Mouse (Mus musculus) heart, postnatal 0 days (tissue): Measurements from ENCODE around the gene Emp1. TPM values are rescaled to one million over a fixed set of nuclear protein-coding genes. Genes with fewer than 3 reads are reported as not detected.

ENCODE experiments used
- ATAC-seq: fragments of 200-750 bp; cut with Nextera tagmentation; 2 replicates; pipeline ENCODE4 v1.8.0; 2017; ENCODE audit warnings: low read depth, moderate number of reproducible peaks, moderate library complexity; ENCODE audit not compliant: insufficient read depth
- DNase-seq: peaks from one replicate; pipeline ENCODE4 v3.0.0-alpha.2; 2016; ENCODE audit warnings: low spot score
- H3K27ac ChIP-seq: fragments of 300-500 bp; sonication (generic); 2 replicates; pipeline ENCODE4 v1.5.1; 2014; ENCODE audit warnings: low read depth, mild to moderate bottlenecking
- H3K27me3 ChIP-seq: fragments of 300-500 bp; sonication (generic); 2 replicates; pipeline ENCODE4 v1.6.1; 2014; ENCODE audit warnings: low read length, mixed read lengths; ENCODE audit not compliant: control insufficient read depth, insufficient read depth
- H3K36me3 ChIP-seq: fragments of 300-500 bp; sonication (generic); replicated peaks from 2 replicates; pipeline ENCODE4 v1.6.1; 2014; ENCODE audit warnings: low read length, mixed read lengths; ENCODE audit not compliant: control insufficient read depth, insufficient read depth
- H3K4me1 ChIP-seq: fragments of 300-500 bp; sonication (generic); 2 replicates; pipeline ENCODE4 v1.6.1; 2014; ENCODE audit warnings: antibody characterized with exemption; ENCODE audit not compliant: control insufficient read depth, insufficient read depth
- H3K4me2 ChIP-seq: fragments of 300-500 bp; sonication (generic); 2 replicates; pipeline ENCODE4 v1.6.1; 2014; ENCODE audit warnings: low read depth, mild to moderate bottlenecking, low read length, moderate library complexity
- H3K4me3 ChIP-seq: fragments of 300-500 bp; sonication (generic); 2 replicates; pipeline ENCODE4 v1.5.1; 2014; ENCODE audit warnings: low read depth, low read length
- H3K9ac ChIP-seq: fragments of 300-500 bp; sonication (generic); replicated peaks from 2 replicates; pipeline ENCODE4 v1.6.1; 2014; ENCODE audit warnings: low read depth, low read length, mixed read lengths
- H3K9me3 ChIP-seq: fragments of 300-500 bp; sonication (generic); replicated peaks from 2 replicates; pipeline ENCODE4 v1.6.1; 2016; ENCODE audit warnings: low read length; ENCODE audit not compliant: control insufficient read depth
- CTCF ChIP-seq: IDR thresholded peaks from 2 replicates; pipeline ENCODE4 v1.5.1; 2016; ENCODE audit warnings: antibody characterized with exemption, control low read depth, low read depth
- EP300 ChIP-seq: IDR thresholded peaks from 2 replicates; pipeline ENCODE4 v1.6.1; 2016; ENCODE audit warnings: antibody characterized with exemption, low read depth
- WGBS: fragments of 180-500 bp; shearing (Covaris S2); extraction: QIAGEN DNeasy Blood & Tissue Kit; methylation state at CpG from one replicate; pipeline ENCODE4 v1.1.7; 2014; 5-methylcytosine and 5-hydroxymethylcytosine counted together
- polyA plus RNA-seq: library from polyadenylated mRNA; unstranded; fragments of >200 nt; fragmentation: Nextera tagmentation; extraction: Ambion mirVana; gene quantifications from 2 replicates; pipeline ENCODE4 v1.2.1, GENCODE M21; 2015
- total RNA-seq: library from RNA; depleted of rRNA; stranded (reverse); fragments of >200 nt; gene quantifications from 2 replicates; pipeline ENCODE4 v1.2.3, GENCODE M21; 2014; ENCODE audit warnings: low replicate concordance; rRNA removed

Gene Emp1
- total and polyA plus RNA-seq, 2 experiments from 2014 or later, result 45.0 to 674 TPM

DNA sequence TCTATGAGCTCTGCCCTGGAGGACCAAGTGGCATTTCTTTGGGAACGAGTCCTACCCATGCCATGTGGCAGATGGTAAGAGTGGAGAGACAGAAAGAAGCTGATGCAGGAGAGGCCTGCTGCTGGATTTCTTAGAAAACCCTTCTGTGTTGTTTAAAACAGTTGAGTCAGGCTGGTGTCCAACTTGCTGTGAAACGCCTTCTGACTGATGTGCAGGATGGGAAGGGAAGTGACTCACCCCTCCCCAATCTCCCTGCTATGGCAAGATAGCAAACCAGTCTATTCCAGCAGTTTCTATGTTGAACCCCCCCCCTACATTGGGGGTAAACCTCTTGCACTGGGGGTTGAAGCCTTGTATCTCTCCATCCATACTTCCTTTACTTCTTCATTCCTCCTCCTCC is 65.9 kb downstream of the Emp1 start:
- ATAC-seq, result no peak
- 58% methylated on average over 2 of the region's 2 CpGs for WGBS
- TF ChIP-seq CTCF (no peak), EP300 (no peak)

GRCm38 (mm10) chr6:135429268-135429909 is 67.0 kb downstream of the Emp1 start:
- TF ChIP-seq CTCF (no peak), EP300 (no peak)
- 56% methylated on average over 8 of the region's 8 CpGs for WGBS
- Histone ChIP-seq H3K36me3 (no peaks in the 10 kb centered on the region), H3K27ac (no peak overlapping the region), H3K27me3 (no peaks in the 10 kb centered on the region), H3K4me3 (no peak overlapping the region), H3K9me3 (no peaks in the 10 kb centered on the region), H3K4me2 (no peak overlapping the region), H3K9ac (no peak overlapping the region), H3K4me1 (no peaks in the 10 kb centered on the region)
- no peak for ATAC-seq
- DNase-seq, result no peak

More for the DNA sequence above, 65.9 kb downstream of the Emp1 start:
- Histone ChIP-seq H3K36me3 (no peaks in the 10 kb centered on the region), H3K27ac (no peak overlapping the region), H3K4me2 (no peak overlapping the region), H3K27me3 (no peaks in the 10 kb centered on the region), H3K4me3 (no peak overlapping the region), H3K4me1 (no peaks in the 10 kb centered on the region), H3K9ac (no peak overlapping the region), H3K9me3 (no peaks in the 10 kb centered on the region)
- DNase-seq, result no peak

DNA sequence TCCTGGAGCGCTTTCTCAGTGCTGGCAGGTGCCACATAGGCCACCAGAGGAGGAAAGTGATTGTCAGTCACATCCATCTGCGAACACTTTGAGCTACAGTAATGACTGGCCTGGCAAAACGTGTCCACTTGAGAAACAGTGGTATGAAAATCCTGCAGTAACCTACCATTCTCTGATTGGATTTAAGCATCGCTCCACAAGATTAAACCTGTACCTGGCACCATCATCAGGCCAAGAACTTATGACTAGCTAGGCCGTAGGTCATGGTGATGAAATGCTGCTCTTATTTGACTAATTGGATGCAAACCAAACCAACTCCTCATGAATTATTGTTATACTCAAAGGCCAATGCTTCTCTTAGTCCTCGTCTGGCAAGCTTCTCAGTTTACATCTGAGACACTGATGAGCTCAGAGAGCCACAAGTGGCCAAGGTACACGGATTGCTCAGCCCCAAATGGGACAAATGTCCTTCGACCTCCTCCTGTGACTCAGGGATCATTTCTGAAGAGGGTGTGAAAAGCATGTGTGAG is 68.2 kb downstream of the Emp1 start:
- no peak for TF ChIP-seq EP300
- TF ChIP-seq CTCF, result no peak
- H3K9me3 ChIP-seq, result no peaks in the 10 kb centered on the region
- no peak overlapping the region for H3K4me2 ChIP-seq
- DNase-seq, result no peak
- no peaks in the 10 kb centered on the region for H3K4me1 ChIP-seq
- H3K9ac ChIP-seq, result no peak overlapping the region
- 66% methylated on average over 7 of the region's 8 CpGs for WGBS
- no peak overlapping the region for H3K27ac ChIP-seq
- H3K36me3 ChIP-seq, result no peaks in the 10 kb centered on the region
- H3K4me3 ChIP-seq, result no peak overlapping the region
- no peaks in the 10 kb centered on the region for H3K27me3 ChIP-seq
- no peak for ATAC-seq

Other genes starting within 250 kb of the Emp1 start
- not detected in 2 replicates for gene Gprc5d, start 244.3 kb upstream of the Emp1 start, total RNA-seq
- gene Gprc5d, start 244.3 kb upstream of the Emp1 start, polyA plus RNA-seq, result not detected in 2 replicates
- gene Fam234b, start 164.6 kb upstream of the Emp1 start, total RNA-seq, result 3.7 and 4.3 TPM in 2 replicates
- 4.5 and 4.8 TPM in 2 replicates for gene Fam234b, start 164.6 kb upstream of the Emp1 start, polyA plus RNA-seq
- gene Hebp1, start 164.5 kb upstream of the Emp1 start, total RNA-seq, result 8.8 and 35.5 TPM in 2 replicates
- 10.9 and 11.0 TPM in 2 replicates for gene Hebp1, start 164.5 kb upstream of the Emp1 start, polyA plus RNA-seq
- 0.19 TPM in 1 of 2 replicates, not detected in the other for gene Gsg1, start 108.2 kb upstream of the Emp1 start, total RNA-seq
- gene Gsg1, start 108.2 kb upstream of the Emp1 start, polyA plus RNA-seq, result 1.1 and 1.3 TPM in 2 replicates
- gene Pbp2, start 52.1 kb upstream of the Emp1 start, total RNA-seq, result not detected in 2 replicates
- gene Pbp2, start 52.1 kb upstream of the Emp1 start, polyA plus RNA-seq, result not detected in 2 replicates